Mouse (Mus musculus) retina, adult 2 months (tissue): ENCODE results near the gene Pim1.

Source experiments
- DNase-seq: peaks from one replicate; pipeline ENCODE4 v3.0.0-alpha.2; 2012; ENCODE audit warnings: low read depth, low spot score

Gene Pim1

GRCm38 (mm10) chr17:29525613-29526012 lies 35.1 kb downstream of the Pim1 start:
- no peak for DNase-seq

GRCm38 (mm10) chr17:29528568-29529187 lies 38.1 kb downstream of the Pim1 start:
- no peak for DNase-seq

GRCm38 (mm10) chr17:29530508-29530907 lies 40.0 kb downstream of the Pim1 start:
- DNase-seq = no peak

- DNase-seq = no peak
Measured at GRCm38 (mm10) chr17:29531278-29531677, 40.7 kb downstream of the Pim1 start.

DNA sequence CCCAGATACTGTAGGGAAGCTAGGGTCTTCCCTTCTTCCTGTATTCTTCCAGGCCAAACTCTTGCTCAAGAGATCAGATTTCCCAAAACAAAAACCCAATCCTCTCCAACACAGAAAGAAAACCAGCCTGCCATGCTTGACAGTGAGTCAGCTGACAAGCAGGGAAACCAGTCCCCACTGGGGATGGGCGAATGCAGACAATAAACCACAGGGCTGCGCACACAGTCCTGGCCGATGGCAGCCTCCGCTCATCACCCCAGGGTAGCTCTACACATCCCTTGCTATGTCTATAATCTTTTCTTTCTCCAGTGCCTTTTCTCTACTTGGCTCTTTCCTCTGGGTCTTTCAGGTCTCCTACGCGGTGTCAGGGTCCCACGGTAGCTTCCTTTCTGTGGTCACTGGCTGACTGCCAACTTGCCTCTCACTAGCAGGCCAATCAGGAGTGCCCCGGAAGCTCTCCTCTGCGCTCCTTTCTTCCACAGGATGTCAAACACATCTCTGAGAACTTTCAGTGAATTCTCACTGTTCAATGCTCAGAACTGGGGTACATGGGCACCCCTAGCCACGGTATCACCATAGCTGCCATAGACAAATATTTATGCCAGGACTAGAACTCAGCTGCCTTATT lies 41.3 kb downstream of the Pim1 start:
- no peak for DNase-seq

- no peak for DNase-seq
Measured at GRCm38 (mm10) chr17:29533866-29534265, 43.3 kb downstream of the Pim1 start.

DNA sequence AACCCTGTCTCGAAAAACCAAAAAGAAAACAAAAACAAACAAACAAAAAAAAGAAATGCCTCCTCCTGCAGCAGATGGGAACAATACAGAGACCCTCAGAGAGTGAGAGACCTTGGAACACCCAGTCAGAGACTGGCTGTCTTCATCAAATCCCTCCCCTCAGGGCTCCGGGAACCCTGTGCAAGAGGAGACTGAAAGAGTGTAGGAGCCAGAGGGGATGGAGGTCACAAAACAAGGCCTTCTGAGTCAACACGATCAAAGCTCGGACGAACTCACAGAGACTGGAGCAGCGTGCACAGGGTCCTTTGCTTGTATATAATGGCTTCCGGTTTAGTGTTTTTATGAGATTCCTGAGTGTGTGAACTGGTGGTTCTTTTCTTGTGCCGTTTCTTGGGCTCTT lies 49.9 kb downstream of the Pim1 start:
- DNase-seq = no peak

GRCm38 (mm10) chr17:29541419-29541818 lies 50.9 kb downstream of the Pim1 start:
- DNase-seq = no peak

DNA sequence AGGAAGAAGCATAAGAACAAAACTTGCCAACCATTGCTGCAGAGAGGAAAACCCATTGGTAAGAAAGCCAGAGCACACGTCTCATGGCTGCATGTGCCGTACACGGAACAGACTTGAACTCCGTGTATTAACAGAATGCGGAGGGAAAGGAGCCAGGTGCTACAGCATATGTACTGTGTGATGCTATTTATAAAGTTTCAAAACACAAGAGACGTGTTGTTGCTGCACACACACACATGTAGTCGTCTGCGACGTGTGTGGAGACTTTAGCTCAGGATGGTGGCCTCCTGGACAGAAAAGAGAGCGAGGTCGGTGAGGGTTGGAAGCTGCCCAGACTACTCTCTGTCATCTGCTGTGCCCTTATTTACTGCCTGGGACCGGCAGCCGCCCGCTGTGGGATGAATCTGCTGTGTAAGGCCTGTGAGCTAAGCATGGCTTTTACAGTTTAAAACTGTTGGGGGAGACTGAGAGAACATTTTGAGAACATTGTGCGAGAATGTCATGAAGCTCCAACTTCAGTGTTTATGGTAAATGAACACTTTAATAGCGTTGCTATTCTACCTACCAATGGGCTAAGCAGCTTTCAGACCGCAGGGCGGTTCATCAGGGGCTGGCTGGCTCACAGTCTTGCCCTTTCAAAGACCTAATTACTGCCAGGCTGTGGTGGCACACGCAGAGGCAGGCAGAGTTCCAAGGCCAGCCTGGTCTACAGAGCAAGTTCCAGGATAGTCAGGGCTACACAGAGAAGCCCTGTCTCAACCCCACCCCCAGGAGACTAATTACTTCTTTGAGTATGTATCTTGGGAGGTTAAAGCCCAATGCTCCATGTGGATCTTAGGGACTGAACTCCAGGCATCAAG lies 52.5 kb downstream of the Pim1 start:
- DNase-seq = no peak

GRCm38 (mm10) chr17:29544064-29544463 lies 53.5 kb downstream of the Pim1 start:
- DNase-seq = no peak

DNA sequence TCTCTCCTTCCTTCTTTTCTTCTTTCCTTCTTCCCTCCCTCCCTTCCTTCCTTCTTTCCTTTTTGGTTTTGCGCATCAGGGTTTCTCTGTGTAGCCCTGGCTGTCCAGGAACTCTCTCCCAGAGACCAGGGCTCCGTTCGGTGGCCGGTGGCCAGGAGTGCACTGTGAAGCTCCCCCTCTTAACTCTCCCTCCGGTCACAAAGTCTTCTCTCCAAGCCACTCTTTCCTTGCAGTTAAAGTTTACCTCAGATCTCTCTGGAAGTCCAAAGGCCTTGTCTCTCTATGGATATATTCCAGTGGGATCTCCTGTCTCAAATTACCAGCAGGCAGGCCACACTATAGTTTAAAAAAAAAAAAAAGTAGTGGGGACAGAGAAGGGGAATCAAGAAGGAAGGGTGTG lies 54.7 kb downstream of the Pim1 start:
- no peak for DNase-seq
